Mouse (Mus musculus) stomach, postnatal 0 days (tissue): ENCODE measurements at regions not wholly inside any gene's neighbourhood (a gene's known extent, or its start where the extent isn't known, plus 50 kb on each side); places are given as distances from the start of the nearest gene placed in this dataset.

ENCODE experiments used
- CTCF ChIP-seq: IDR thresholded peaks from 2 replicates; pipeline ENCODE4 v1.5.1; 2016; ENCODE audit warnings: antibody characterized with exemption, low read depth, mild to moderate bottlenecking, moderate library complexity
- EP300 ChIP-seq: optimal IDR thresholded peaks from 2 replicates; pipeline ENCODE3; 2016; ENCODE audit warnings: antibody characterized with exemption

DNA sequence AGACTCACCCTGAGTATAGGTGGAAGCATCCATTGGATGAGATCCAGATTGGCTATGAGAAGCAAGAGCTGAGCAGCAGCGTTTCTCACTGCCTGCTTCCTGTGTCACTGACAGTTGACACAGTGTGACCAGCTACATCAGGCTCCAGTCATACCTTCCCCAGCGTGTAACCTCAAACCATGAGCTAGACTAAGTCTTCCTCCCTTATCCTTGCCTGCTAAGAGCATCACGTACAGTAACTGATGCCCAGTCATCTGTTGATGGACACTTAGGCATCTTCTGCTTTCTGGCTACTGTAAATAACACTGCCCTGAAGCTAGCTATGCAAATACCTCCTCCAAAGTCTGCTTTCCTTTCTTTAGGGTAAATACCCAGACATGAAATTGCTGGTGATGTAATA lies 181.4 kb upstream of the Eci2 start:
- TF ChIP-seq CTCF (no peak), EP300 (no peak)
